Mouse (Mus musculus) brain, embryonic 14.5 days (tissue): Measurements from ENCODE around the gene Osgep.

Experiments
- CTCF ChIP-seq: fragments of 200-500 bp; IDR thresholded peaks from 2 replicates; pipeline ENCODE4 v1.5.1; 2012; ENCODE audit warnings: inconsistent platforms, mild to moderate bottlenecking, moderate library complexity, borderline replicate concordance; ENCODE audit not compliant: insufficient read depth, insufficient read length; ENCODE audit errors: extremely low read depth
- POLR2A ChIP-seq: fragments of 200-500 bp; IDR thresholded peaks from 2 replicates; pipeline ENCODE4 v1.6.1; 2012; ENCODE audit warnings: mild to moderate bottlenecking, inconsistent platforms, borderline replicate concordance; ENCODE audit not compliant: poor library complexity, insufficient read depth, insufficient read length, severe bottlenecking; ENCODE audit errors: extremely low read depth

DNA sequence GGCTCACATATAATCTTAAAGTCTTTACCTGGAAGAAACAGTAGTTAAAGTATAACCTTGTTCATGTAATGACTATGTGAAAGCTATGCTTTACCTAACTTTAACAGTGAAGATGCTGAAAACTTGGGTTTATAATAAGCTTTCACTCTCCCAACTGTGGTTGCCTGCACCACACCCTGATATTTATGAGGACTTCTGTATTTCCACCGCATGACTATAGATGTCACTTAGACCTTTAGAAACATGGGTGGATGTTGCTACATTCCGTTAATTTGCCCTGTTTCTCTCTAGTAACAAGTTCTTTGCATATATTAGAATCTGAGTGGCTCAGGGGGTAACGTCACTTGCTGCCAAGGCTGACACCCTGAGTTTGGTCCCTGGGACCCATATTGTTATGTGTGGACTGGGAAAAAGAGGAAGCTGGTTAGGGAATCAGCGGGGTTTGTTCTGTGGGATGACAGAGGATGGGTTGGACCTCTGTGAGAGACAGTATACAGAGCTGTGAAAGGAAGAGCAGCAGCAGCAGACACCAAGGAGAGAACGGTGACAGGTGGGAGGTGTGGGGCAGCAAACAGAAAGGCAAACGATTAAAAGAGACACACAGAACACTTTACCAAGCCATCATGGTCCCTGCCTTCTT lies 49.0 kb downstream of the Osgep start:
- TF ChIP-seq POLR2A: no peak
- TF ChIP-seq CTCF: no peak
